Comparison of ENCODE assay signal across 8 mouse cellular contexts in genomic region chr1:133694876-133695275, GRCm38 (mm10). TPM values are rescaled to one million over a fixed set of nuclear protein-coding genes. Genes with fewer than 3 reads are reported as not detected.
DNase-seq lines count a peak whose midpoint lies in the region; ATAC-seq lines count a peak whose summit lies in the region.

No protein-coding gene starts in this region.

- no peaks in the 10 kb centered on the region for H3K9me3 ChIP-seq in lung, embryonic 16.5 days (ENCODE audit: control insufficient read depth, low read length)

- no peak overlapping the region for H3K4me3 ChIP-seq in lung, embryonic 16.5 days (ENCODE audit: low read length)

- 81% methylated on average over 1 of the region's 1 CpGs for WGBS in lung, embryonic 16.5 days

- intact Hi-C loops in heart, postnatal 25 days (cut with DNase I): no loop called here
- intact Hi-C loops in left cerebral cortex, postnatal 4 days (cut with DNase I): no loop called here

- no peak overlapping the region for H3K9ac ChIP-seq in lung, embryonic 16.5 days (ENCODE audit: low read length)

- H3K27ac ChIP-seq in lung, embryonic 16.5 days (ENCODE audit: low read length): peak overlapping the region; percentile 96

- H3K4me2 ChIP-seq in lung, embryonic 16.5 days (ENCODE audit: low read depth, low read length): no peak overlapping the region

- H3K4me1 ChIP-seq in lung, embryonic 16.5 days (replicated peaks; ENCODE audit: control insufficient read depth, insufficient read depth, low read length): peaks cover 31% of the 10 kb centered on the region

- H3K27me3 ChIP-seq in lung, embryonic 16.5 days (ENCODE audit: control insufficient read depth, insufficient read depth, low read depth, low read length): no peaks in the 10 kb centered on the region

- ATAC-seq in lung, embryonic 16.5 days (ENCODE audit: low read depth): peak; percentile 8; the same call in 1 of the 2 replicates

- DNase-seq in thymus, postnatal 14 days: peak; percentile 30
- DNase-seq in thymus, postnatal 4 days: no peak
- peak; percentile 42 for DNase-seq in heart, postnatal 25 days (ENCODE audit: low spot score)
- no peak for DNase-seq in testis, postnatal 10 days (ENCODE audit: low spot score)
- no peak for DNase-seq in layer of hippocampus, adult 8-10 months (ENCODE audit: low spot score in 2 of 2)
- no peak for DNase-seq in left cerebral cortex, postnatal 4 days
- DNase-seq in MN1 (ENCODE audit: low spot score): no peak

- no peaks in the 10 kb centered on the region for H3K36me3 ChIP-seq in lung, embryonic 16.5 days (ENCODE audit: control insufficient read depth, insufficient read depth, low read length)

RNA-seq across cellular contexts. Expression of gene Lax1, which starts 5.0 kb away (rescaled TPM):
- under 1 TPM in 1 of 2 experiments, not detected in 1; 0.36 TPM for total RNA-seq in heart, postnatal 25 days (2021)
- polyA plus RNA-seq in lung, embryonic 16.5 days (2015; fragmentation: Nextera tagmentation; extraction: Ambion mirVana): 0.26 and 0.44 TPM in 2 replicates
- not detected for total RNA-seq in layer of hippocampus, adult 8-10 months (2022)
- under 1 TPM; 0.16 to 0.64 TPM for total RNA-seq in left cerebral cortex, postnatal 4 days (2021)

RNA-seq across cellular contexts. Expression of gene Gm38394, which starts 33.8 kb away (rescaled TPM):
- 10 to 100 TPM; 15.7 to 15.9 TPM for total RNA-seq in heart, postnatal 25 days (2021)
- 5.4 TPM in 2 replicates for polyA plus RNA-seq in lung, embryonic 16.5 days (2015; fragmentation: Nextera tagmentation; extraction: Ambion mirVana)
- total RNA-seq in layer of hippocampus, adult 8-10 months (2022): 10 to 100 TPM; 21.9 to 34.1 (median 30.1) TPM
- total RNA-seq in left cerebral cortex, postnatal 4 days (2021): 10 to 100 TPM; 24.3 to 34.9 TPM

RNA-seq across cellular contexts. Expression of gene Zbed6, which starts 34.2 kb away (rescaled TPM):
- total RNA-seq in heart, postnatal 25 days (2021): 1 to 10 TPM; 5.7 to 8.3 TPM
- not detected in 2 replicates for polyA plus RNA-seq in lung, embryonic 16.5 days (2015; fragmentation: Nextera tagmentation; extraction: Ambion mirVana)
- total RNA-seq in layer of hippocampus, adult 8-10 months (2022): 10 to 100 TPM in 1 of 4 experiments, 1 to 10 TPM in 3; 6.4 to 10.8 (median 8.5) TPM
- 10 to 100 TPM in 1 of 2 experiments, 1 to 10 TPM in 1; 6.5 to 14.2 TPM for total RNA-seq in left cerebral cortex, postnatal 4 days (2021)

Comparison
In these comparisons a context has a peak if more than half of its experiments do, and no peak if none do; other contexts are left out.
1. DNase-seq: peak in thymus, postnatal 14 days (single experiment) and heart, postnatal 25 days (single experiment); none in thymus, postnatal 4 days (single experiment), testis, postnatal 10 days (single experiment), layer of hippocampus, adult 8-10 months (0 of 2), left cerebral cortex, postnatal 4 days (single experiment) and MN1 (single experiment).